Mouse (Mus musculus) spleen, adult 2 months (tissue): ENCODE data around the gene Bcl2l2.

ENCODE experiments used
- CTCF ChIP-seq: fragments of 200-500 bp; IDR thresholded peaks from 2 replicates; pipeline ENCODE4 v1.5.1; 2011; ENCODE audit warnings: mild to moderate bottlenecking, inconsistent platforms; ENCODE audit not compliant: insufficient read depth, insufficient read length, insufficient replicate concordance; ENCODE audit errors: extremely low read depth
- POLR2A ChIP-seq: fragments of 200-500 bp; IDR thresholded peaks from 2 replicates; pipeline ENCODE4 v1.6.1; 2011; ENCODE audit warnings: low read depth, low read length, inconsistent platforms

DNA sequence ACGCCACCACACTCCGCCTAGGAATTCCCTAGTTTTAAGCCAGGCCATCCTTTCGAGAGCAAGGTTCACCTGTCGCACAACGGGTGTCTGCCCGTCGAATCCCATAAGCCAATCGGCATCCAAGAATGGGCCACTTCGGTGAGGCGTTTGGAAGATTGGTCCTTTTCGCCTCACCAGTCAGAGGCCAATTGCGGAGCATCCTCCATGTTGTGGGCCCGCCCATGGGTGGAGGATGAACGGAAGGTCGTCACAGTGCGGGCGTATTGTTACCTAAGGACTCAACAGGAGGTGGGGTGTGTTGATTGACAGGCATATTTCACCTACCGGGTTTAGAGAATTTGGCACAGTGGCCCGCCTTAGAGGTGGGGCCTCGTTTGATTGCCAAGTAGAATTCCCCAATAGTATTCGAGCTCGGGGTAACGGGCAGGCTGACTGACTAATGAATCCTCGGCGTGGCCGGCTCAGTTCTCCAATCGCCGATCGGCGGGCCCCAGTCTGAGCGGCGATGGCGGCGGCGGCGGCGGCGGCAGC is 10.5 kb downstream of the Bcl2l2 start:
- no peak for TF ChIP-seq CTCF
- peak; percentile 76 for TF ChIP-seq POLR2A
